Mouse (Mus musculus) kidney, postnatal 25 days (tissue): ENCODE results near the gene Gm2115.

Experiments used
- DNase-seq, 2 experiments: peaks; one replicate each; pipeline ENCODE4 v3.0.0; 2021; ENCODE audit warnings: mixed read lengths in 2 of 2

Gene Gm2115

DNA sequence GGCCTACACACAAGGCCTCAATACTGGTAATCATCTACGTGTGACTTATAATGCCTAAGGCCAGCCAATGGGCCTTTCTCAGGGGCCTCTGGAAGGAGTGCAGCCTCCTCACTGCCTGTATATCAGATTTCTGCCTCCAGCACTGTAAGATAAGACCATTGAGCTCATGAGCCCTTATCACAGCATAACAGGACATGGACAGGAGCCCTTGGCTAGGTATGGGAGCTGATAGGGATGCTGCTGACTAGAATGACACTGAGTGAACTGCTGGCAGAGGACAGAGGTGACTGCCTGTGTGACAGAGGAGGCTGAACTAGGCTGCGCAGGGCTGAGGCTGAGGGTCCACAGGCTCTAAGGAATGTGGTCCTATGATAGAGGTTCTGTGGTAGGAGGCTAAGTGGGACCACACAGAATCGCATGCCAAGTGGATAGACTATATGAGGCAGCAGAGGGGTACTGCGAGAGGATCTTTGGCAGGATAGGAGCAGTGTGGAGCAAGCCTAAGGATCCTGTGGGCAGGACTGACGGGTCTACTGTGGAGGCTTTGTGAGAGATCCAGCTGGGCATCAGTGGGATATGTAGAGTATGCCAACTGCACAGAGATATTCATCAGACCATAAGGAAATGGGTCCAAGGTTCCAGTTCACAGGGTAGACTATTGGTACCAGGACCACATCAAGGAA, 58.5 kb downstream of the Gm2115 start:
- DNase-seq = no peak

DNA sequence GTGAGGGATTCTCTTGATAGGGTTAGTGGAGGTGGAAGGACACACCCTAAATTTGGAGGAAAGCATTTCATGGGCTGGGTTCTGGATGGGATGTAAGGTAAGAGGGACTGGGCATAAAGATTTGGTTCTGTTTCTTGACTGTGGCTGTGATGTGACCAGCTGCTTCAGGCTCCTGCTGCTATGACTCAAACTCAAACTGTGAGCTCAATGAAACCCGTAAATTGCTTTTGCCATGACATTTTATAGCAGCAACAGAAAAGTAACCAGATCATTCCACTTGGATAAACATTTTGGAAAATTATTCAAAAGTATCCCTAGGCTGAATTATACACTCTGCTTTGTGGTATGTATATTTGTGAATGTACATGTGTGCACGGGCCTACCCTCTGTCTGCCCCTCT, 61.9 kb downstream of the Gm2115 start:
- DNase-seq = no peak

- DNase-seq = no peak
Measured at GRCm38 (mm10) chr7:84591347-84591746, 62.6 kb downstream of the Gm2115 start.

DNA sequence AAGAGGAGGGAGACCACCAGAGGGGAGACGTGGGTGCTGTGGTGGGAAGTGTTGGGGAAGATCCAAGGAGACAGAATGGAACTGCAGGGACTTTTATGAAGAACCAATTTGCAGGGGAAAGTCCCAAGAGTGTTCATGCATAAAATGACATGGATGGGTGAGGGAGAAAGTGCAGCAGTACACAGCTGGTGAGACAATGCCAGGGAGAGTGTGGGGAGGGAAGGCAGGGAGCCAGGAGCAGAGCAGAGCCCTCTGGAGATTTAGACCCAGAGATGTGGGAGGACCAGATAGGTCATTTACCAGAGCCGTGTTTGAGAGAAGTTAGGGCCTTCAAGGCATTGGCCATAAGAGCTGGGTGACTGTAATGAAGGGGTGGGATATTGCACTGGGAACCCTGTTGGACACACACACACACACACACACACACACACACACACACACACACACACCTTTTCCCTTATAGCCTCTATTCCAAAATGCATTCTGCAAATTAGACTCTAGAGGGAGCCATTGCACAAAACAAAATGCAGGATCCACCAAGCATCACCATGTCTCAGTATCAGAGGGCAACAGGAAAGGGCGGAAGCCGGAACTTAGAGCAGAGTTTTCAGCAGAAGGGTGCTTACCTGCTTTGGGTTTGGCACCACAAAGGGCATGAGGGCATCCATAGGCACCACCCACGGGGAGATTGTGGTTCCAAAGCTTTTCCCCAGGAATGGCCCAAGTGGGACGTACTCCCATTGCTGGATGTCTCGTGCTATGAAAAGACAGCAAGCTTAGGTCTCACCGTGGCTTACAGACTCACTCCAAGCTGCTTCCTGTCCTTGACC, 65.5 kb downstream of the Gm2115 start:
- DNase-seq = peak; percentile 26 to 50

- DNase-seq = no peak
Measured at GRCm38 (mm10) chr7:84594917-84595303, 66.2 kb downstream of the Gm2115 start.

DNA sequence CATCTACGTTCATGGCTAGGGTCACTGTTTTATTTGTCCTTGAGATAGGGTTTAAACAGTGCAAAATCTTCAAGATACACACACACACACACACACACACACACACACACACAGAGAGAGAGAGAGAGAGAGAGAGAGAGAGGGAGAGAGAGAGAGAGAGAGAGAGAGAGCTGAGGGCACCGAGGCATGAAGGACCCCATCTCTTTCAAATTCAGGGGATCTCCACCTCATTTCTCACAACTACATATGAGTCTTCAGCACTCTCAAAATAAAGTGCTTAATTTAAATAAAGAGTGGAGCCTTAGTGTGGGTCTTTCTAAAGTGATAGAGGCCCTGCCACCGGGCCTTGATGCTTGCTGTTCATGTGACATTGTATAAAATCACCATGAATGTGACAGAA, 67.2 kb downstream of the Gm2115 start:
- no peak for DNase-seq

DNA sequence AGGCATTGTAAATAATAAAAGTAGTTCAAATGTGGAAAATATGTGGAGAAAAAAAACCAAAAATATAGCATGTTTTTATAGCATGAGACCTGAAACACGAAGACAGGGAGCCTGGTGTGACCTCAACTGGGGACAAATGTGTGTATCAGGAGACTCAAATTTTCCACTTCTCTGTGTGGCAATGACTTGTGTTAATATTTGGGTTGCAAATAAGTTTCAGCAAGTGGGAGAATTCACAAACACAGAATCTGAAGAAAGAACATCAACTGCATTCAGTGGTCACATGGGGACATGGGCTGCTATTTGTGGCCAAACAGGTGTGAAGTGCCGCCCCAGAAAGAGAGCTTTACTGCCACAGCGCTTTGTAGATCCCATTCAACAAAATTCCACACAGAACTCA, 67.9 kb downstream of the Gm2115 start:
- no peak for DNase-seq

- DNase-seq = no peak
Measured at GRCm38 (mm10) chr7:84600631-84601030, 71.9 kb downstream of the Gm2115 start.

GRCm38 (mm10) chr7:84601331-84601730, 72.6 kb downstream of the Gm2115 start:
- no peak for DNase-seq

DNA sequence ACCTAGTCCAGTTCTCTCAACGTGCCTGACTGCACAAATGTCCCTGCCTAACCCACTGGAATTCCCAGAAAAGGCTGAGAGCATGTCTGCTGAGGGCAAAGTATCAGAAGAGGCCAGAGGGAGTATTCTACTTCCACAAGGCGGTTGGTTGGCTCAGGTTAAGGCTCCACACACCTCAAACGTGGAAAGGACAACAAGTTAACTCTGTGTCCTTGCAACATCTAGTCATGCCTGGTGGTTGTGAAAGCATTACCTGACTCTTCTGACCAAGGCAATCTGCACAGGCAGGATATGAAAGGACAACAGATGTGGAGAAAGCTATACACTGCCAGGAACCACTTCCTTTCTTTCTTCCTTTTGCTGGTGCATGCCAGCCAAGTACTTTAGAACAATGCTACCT, 75.7 kb downstream of the Gm2115 start:
- DNase-seq = peak; percentile 69 to 89

GRCm38 (mm10) chr7:84605033-84605687, 76.4 kb downstream of the Gm2115 start:
- no peak for DNase-seq

DNA sequence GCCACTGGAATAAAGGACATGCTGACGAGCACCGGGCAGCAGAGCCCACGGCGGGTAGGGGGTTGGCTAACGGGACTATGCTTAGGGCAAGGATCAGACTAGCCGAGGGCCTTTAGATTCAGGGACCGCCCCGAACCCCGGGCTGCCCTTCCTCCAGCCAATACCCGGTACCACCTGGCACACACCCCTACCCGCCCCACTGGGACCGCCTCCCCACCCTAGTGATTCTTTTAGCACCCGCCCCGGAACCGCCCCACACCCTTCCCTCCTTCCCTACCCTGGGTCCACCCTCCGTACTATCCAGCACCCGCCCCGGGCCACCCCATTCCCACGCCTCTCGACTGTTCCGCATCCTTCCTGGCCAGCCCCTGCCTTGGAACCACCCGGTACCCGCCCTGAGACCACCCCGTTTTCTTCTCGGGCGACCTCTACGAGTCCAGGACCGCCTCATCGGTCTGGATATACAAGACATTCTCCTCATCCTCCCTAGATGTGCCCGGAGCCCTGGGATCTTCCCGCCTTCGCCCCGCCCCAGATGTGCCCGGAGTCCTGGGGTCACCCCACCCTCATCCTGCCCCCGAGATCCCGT, 77.0 kb downstream of the Gm2115 start:
- peak; percentile 95 to 99 for DNase-seq

- DNase-seq = peak; percentile 79 to 91
Measured at GRCm38 (mm10) chr7:84606293-84606749, 77.6 kb downstream of the Gm2115 start, which contains the start of gene Fah. Fah (minus strand) TSS chr7:84606722.

DNA sequence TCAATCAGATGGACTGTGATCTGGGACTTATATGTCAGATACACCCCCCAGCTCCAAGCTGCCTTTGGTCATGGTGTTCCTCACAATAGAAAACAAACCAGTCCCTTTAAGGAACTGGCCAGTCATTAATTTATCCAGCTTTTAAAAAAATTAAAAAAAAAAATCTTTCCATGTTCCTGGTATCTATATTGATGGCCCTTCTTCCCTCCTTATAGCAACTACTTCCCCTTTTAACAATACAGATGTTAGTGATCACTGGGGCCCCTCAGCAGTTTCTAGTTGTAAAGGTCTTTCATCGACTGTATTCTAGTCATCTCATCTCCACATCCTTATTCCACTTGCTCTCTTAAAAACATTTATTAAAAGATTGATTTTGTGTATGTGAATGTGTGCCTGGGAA, 82.9 kb downstream of the Gm2115 start:
- DNase-seq = no peak

DNA sequence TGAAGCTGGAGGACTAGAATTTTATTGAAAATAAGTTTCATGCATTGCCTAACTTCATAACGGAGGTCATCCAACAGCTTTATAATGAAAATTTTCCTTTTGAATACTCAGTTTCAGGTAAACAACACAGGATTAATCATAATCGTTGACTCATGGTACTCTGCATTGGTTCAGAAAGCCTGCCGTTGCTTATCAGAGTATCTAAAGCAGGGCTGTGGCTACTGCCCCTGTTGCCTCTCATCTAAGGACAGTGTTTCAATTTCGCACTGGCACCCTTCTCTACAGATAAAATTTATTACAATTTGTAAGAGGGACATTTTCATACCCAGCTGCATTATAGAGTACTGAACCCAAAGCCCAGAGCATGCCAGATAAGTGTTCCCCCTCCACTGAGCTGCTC, 83.7 kb downstream of the Gm2115 start:
- DNase-seq = no peak

- DNase-seq = no peak
Measured at GRCm38 (mm10) chr7:84618951-84619350, 90.2 kb downstream of the Gm2115 start.

GRCm38 (mm10) chr7:84620956-84621355, 92.2 kb downstream of the Gm2115 start:
- no peak for DNase-seq

- DNase-seq = no peak
Measured at GRCm38 (mm10) chr7:84623718-84624117, 95.0 kb downstream of the Gm2115 start.

DNA sequence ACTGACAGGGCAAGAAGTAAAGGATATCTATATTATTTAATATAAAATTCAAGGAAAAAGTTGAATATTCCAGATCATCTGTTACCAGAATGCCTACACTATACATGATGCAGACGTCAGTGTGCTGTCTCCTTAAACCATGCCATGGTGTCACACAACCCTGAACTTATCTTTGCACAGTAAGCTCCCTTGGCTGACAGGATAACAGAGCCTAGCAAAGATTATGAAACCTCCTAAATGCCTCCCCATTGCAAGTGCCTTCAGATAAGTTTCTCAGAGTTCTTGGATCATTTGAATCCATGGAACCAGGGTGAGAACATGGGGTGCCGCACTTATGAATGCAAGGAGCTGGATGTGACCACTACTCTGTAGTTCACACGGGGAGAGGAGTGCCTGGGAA, 103.1 kb downstream of the Gm2115 start:
- no peak for DNase-seq
